Mouse (Mus musculus): ENCODE results near the gene Pth1r. TPM values are rescaled to one million over a fixed set of nuclear protein-coding genes. Genes with fewer than 3 reads are reported as not detected.

Gene Pth1r
- total RNA-seq (2017) = 0.23 TPM in 1 of 2 replicates, not detected in the other

- no peak for ATAC-seq (replicated peaks; ENCODE audit: low read depth, poor library complexity, severe bottlenecking)
Measured at GRCm38 (mm10) chr9:110746961-110747360, at the start of gene Pth1r. Gene Pth1r, minus strand, starts transcription at chr9:110747145.

- ATAC-seq (replicated peaks; ENCODE audit: low read depth, poor library complexity, severe bottlenecking) = no peak
Measured at GRCm38 (mm10) chr9:110790462-110790861, 43.5 kb upstream of the Pth1r start.

GRCm38 (mm10) chr9:110788169-110788568 is 41.2 kb upstream of the Pth1r start:
- ATAC-seq (replicated peaks; ENCODE audit: low read depth, poor library complexity, severe bottlenecking) = no peak

GRCm38 (mm10) chr9:110783611-110784010 is 36.7 kb upstream of the Pth1r start:
- ATAC-seq (replicated peaks; ENCODE audit: low read depth, poor library complexity, severe bottlenecking) = no peak

GRCm38 (mm10) chr9:110781731-110782130 is 34.8 kb upstream of the Pth1r start:
- ATAC-seq (replicated peaks; ENCODE audit: low read depth, poor library complexity, severe bottlenecking) = peak; percentile 16; the same call in 1 of the 2 replicates

GRCm38 (mm10) chr9:110781256-110781721 is 34.3 kb upstream of the Pth1r start:
- ATAC-seq (replicated peaks; ENCODE audit: low read depth, poor library complexity, severe bottlenecking) = peak; percentile 84

GRCm38 (mm10) chr9:110779242-110779913 is 32.4 kb upstream of the Pth1r start:
- ATAC-seq (replicated peaks; ENCODE audit: low read depth, poor library complexity, severe bottlenecking) = no peak

GRCm38 (mm10) chr9:110778559-110778958 is 31.6 kb upstream of the Pth1r start:
- ATAC-seq (replicated peaks; ENCODE audit: low read depth, poor library complexity, severe bottlenecking) = no peak

GRCm38 (mm10) chr9:110778100-110778499 is 31.2 kb upstream of the Pth1r start:
- ATAC-seq (replicated peaks; ENCODE audit: low read depth, poor library complexity, severe bottlenecking) = no peak

GRCm38 (mm10) chr9:110775269-110776022 is 28.5 kb upstream of the Pth1r start:
- no peak for ATAC-seq (replicated peaks; ENCODE audit: low read depth, poor library complexity, severe bottlenecking)

GRCm38 (mm10) chr9:110774403-110775268 is 27.7 kb upstream of the Pth1r start:
- no peak for ATAC-seq (replicated peaks; ENCODE audit: low read depth, poor library complexity, severe bottlenecking)

- ATAC-seq (replicated peaks; ENCODE audit: low read depth, poor library complexity, severe bottlenecking) = no peak
Measured at GRCm38 (mm10) chr9:110772336-110772735, 25.4 kb upstream of the Pth1r start.

GRCm38 (mm10) chr9:110763405-110763804 is 16.5 kb upstream of the Pth1r start:
- ATAC-seq (replicated peaks; ENCODE audit: low read depth, poor library complexity, severe bottlenecking) = no peak

- ATAC-seq (replicated peaks; ENCODE audit: low read depth, poor library complexity, severe bottlenecking) = no peak
Measured at GRCm38 (mm10) chr9:110762763-110763162, 15.8 kb upstream of the Pth1r start.

- no peak for ATAC-seq (replicated peaks; ENCODE audit: low read depth, poor library complexity, severe bottlenecking)
Measured at GRCm38 (mm10) chr9:110760886-110761285, 13.9 kb upstream of the Pth1r start.

- ATAC-seq (replicated peaks; ENCODE audit: low read depth, poor library complexity, severe bottlenecking) = peak; percentile 90
Measured at GRCm38 (mm10) chr9:110759265-110759664, 12.3 kb upstream of the Pth1r start.

- ATAC-seq (replicated peaks; ENCODE audit: low read depth, poor library complexity, severe bottlenecking) = no peak
Measured at GRCm38 (mm10) chr9:110758605-110759004, 11.7 kb upstream of the Pth1r start.

GRCm38 (mm10) chr9:110757816-110758215 is 10.9 kb upstream of the Pth1r start:
- no peak for ATAC-seq (replicated peaks; ENCODE audit: low read depth, poor library complexity, severe bottlenecking)

GRCm38 (mm10) chr9:110753773-110754172 is 6.8 kb upstream of the Pth1r start:
- ATAC-seq (replicated peaks; ENCODE audit: low read depth, poor library complexity, severe bottlenecking) = no peak

- ATAC-seq (replicated peaks; ENCODE audit: low read depth, poor library complexity, severe bottlenecking) = no peak
Measured at GRCm38 (mm10) chr9:110752917-110753435, 6.0 kb upstream of the Pth1r start.
